Mouse (Mus musculus) small intestine, adult 2 months (tissue): ENCODE results near the gene Gm49405.

Source experiments
- CTCF ChIP-seq: fragments of 200-500 bp; IDR thresholded peaks from 2 replicates; pipeline ENCODE4 v1.5.1; 2012; ENCODE audit warnings: low read depth, mild to moderate bottlenecking, control low read depth, inconsistent platforms, low read length, moderate library complexity, mixed read lengths; ENCODE audit not compliant: insufficient replicate concordance, insufficient read length; ENCODE audit errors: extremely low read depth
- POLR2A ChIP-seq: fragments of 200-500 bp; IDR thresholded peaks from 2 replicates; pipeline ENCODE4 v1.6.1; 2012; ENCODE audit warnings: low read depth, mild to moderate bottlenecking, control low read depth, inconsistent platforms, low read length, moderate library complexity

GRCm38 (mm10) chr19:4012432-4013022 is 12.1 kb downstream of the Gm49405 start, which contains the start of gene Ndufv1:
- peak; percentile 59; the same call in 1 of the 2 replicates for TF ChIP-seq CTCF
- TF ChIP-seq POLR2A, result peak; percentile 70
